Mouse (Mus musculus) brain, adult 2 months (tissue): ENCODE data around the gene Tnk1.

Experiments
- DNase-seq: peaks from one replicate; pipeline ENCODE4 v3.0.0; 2011; ENCODE audit warnings: low read depth, low spot score

Tnk1 gene

DNA sequence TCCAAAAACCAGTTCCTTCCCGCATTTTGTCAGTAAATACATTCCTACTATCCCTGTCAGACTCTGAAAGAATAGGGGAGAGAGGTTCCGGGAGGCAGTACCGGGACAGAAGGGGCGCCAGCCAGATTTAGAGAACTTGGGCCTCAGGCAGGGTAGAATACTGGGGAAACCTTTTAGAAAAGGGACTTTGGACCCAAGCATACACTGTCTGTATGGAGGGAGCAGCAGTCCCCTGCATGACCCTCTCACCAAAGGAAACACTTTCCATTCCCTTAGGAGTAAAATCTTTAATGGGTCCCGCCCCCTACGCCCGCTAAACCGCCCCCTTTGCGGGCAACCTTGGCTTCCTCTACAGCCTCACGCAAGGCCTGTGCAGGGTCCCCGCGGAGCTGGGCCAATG is 55.2 kb downstream of the Tnk1 start:
- DNase-seq = no peak

DNA sequence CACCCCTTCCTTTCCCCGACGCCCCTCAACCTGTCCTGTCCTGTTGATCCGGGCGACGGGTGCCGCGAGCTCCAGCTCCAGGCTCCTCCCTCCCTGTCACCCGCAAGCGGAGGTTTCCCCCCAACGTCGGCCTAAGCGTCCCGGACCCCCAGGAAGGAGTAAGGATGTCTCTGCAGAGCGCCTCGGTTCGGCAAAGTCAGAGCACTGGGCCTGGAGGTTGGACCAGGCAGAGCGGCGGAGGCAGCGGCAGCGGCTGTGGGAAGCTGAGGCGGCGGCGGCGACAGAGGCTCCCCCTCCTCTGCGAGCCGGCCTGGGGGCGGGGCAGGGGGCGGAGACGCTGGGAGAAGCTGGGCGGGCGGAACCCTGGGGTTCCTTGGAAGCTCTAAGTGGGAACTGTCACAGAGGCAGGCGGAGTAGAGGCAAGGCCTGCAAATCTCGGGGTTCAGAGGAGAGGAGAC is 55.9 kb downstream of the Tnk1 start:
- DNase-seq = peak; percentile 85

DNA sequence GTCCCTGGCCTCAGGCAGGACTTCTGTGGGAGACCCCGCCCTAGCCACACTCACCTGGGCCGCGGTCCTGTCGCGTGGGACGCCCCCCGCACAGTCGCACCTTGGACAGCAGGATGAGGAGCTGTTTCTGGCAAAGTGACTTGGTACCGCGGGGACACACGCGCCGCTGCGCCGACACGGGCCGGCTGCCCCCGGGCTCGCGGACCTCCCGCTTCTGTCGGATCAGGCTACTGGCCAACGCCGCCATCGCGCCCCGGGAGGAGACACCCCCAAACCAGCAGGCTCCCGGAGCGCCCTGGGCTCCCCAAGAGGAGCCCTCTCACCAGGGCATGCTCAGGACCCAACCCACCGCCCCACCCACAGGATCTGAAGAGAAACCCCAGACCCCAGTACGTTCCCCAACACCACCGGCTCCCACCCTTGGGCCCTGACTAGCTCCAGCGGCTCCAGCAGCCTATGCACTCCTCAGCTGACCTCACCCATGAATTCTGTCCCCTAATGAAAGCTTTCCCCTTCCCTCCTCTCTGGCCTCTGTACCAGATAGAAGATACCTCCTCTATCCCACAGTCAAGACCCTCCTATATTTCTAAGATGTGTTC is 57.1 kb downstream of the Tnk1 start, which contains the start of gene Fgf11:
Fgf11 (minus strand) TSS at position 479 of the 599 bp plus-strand sequence.
- no peak for DNase-seq
